Mouse (Mus musculus) neural tube, embryonic 14.5 days (tissue): ENCODE results near the gene Usp4. TPM values are rescaled to one million over a fixed set of nuclear protein-coding genes. Genes with fewer than 3 reads are reported as not detected.

Experiments
- ATAC-seq: fragments of 200-750 bp; cut with Nextera tagmentation; 2 replicates; pipeline ENCODE4 v1.8.0; 2017; ENCODE audit warnings: low read depth, mild to moderate bottlenecking, moderate TSS enrichment, moderate library complexity
- H3K27ac ChIP-seq: fragments of 300-500 bp; sonication (generic); 2 replicates; pipeline ENCODE4 v1.5.1; 2014; ENCODE audit warnings: low read depth, mild to moderate bottlenecking, control low read depth, low read length, moderate library complexity, mixed read lengths
- H3K27me3 ChIP-seq: fragments of 300-500 bp; sonication (generic); 2 replicates; pipeline ENCODE4 v1.6.1; 2014; ENCODE audit warnings: low read length; ENCODE audit not compliant: control insufficient read depth, insufficient read depth
- H3K36me3 ChIP-seq: fragments of 300-500 bp; sonication (generic); 2 replicates; pipeline ENCODE4 v1.6.1; 2014; ENCODE audit warnings: low read length, mixed read lengths; ENCODE audit not compliant: control insufficient read depth, insufficient read depth
- H3K4me1 ChIP-seq: fragments of 300-500 bp; sonication (generic); 2 replicates; pipeline ENCODE4 v1.6.1; 2014; ENCODE audit warnings: low read length; ENCODE audit not compliant: control insufficient read depth, insufficient read depth
- H3K4me2 ChIP-seq: fragments of 300-500 bp; sonication (generic); 2 replicates; pipeline ENCODE4 v1.6.1; 2014; ENCODE audit warnings: mild to moderate bottlenecking, low read depth, low read length, control low read depth
- H3K4me3 ChIP-seq: fragments of 300-500 bp; sonication (generic); 2 replicates; pipeline ENCODE4 v1.5.1; 2014; ENCODE audit warnings: low read depth, low read length, control low read depth, mixed read lengths
- H3K9ac ChIP-seq: fragments of 300-500 bp; sonication (generic); replicated peaks from 2 replicates; pipeline ENCODE4 v1.6.1; 2014; ENCODE audit warnings: low read depth, mild to moderate bottlenecking, control low read depth, low read length, mixed read lengths
- H3K9me3 ChIP-seq: fragments of 300-500 bp; sonication (generic); 2 replicates; pipeline ENCODE4 v1.6.1; 2016; ENCODE audit warnings: low read length; ENCODE audit not compliant: control insufficient read depth
- WGBS: fragments of 180-500 bp; shearing (Covaris S2); extraction: QIAGEN DNeasy Blood & Tissue Kit; methylation state at CpG from one replicate; pipeline ENCODE4 v1.1.7; 2014; 5-methylcytosine and 5-hydroxymethylcytosine counted together
- polyA plus RNA-seq: library from polyadenylated mRNA; unstranded; fragments of >200 nt; fragmentation: Nextera tagmentation; extraction: Ambion mirVana; gene quantifications from 2 replicates; pipeline ENCODE4 v1.2.1, GENCODE M21; 2014

The Usp4 gene
- polyA plus RNA-seq, 1 experiment from 2014 or later: 130 TPM

GRCm38 (mm10) chr9:108428384-108428783 lies 80.7 kb downstream of the Usp4 start, which contains the start of gene Ccdc36:
Gene Ccdc36 (minus strand): TSS chr9:108428484.
- H3K27me3 ChIP-seq: no peaks in the 10 kb centered on the region
- H3K9ac ChIP-seq: no peak within 1 kb of the TSS
- H3K4me3 ChIP-seq: no peak within 1 kb of the TSS
- H3K9me3 ChIP-seq: no peaks in the 10 kb centered on the region
- H3K4me1 ChIP-seq: no peaks in the 10 kb centered on the region
- H3K4me2 ChIP-seq: no peak within 1 kb of the TSS
- H3K27ac ChIP-seq: no peak within 1 kb of the TSS
- H3K36me3 ChIP-seq: no peaks in the 10 kb centered on the region
- no peak for ATAC-seq

DNA sequence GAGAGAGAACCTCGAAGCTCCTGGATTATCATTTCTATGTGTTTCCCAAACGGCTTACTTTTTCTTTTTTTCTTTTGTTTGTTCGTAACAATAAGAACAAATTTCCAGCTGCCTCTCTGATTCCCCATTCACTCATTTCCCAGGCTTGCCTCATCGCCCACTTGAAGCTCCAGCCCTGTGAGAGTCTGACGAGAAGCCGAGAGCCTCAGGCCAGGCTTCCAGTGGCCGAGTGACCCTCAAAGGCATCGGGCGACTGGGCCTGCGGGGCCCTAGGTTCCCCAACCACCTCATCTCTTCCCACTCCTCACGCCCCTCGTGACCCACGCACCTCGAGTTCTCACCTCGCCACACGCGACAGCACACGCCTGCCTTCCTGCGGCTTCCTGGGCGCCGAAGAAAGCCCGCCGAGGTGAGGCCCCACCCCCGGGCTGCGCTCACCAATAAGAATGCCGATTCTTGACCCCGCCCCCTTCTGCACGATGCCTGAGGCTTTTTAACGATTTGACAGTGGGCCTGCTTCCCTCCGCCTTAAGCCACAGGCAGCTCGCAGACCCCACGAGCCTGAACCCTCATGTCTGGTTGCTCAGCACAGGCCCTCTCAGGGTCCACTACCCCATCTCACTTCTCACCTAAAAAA lies 83.9 kb downstream of the Usp4 start:
- H3K36me3 ChIP-seq: no peaks in the 10 kb centered on the region
- no peaks in the 10 kb centered on the region for H3K27me3 ChIP-seq
- no peak overlapping the region for H3K27ac ChIP-seq
- 0 out of 2 replicates have a peak overlapping the region, but pooled peaks have one; percentile 12 for H3K9ac ChIP-seq
- H3K4me1 ChIP-seq: no peaks in the 10 kb centered on the region
- H3K4me2 ChIP-seq: peak overlapping the region; percentile 38
- ATAC-seq: 0 out of 2 replicates have a peak, but pooled peaks have one; percentile 38
- no peaks in the 10 kb centered on the region for H3K9me3 ChIP-seq
- peak overlapping the region; percentile 16; the same call in 1 of the 2 replicates for H3K4me3 ChIP-seq
- 53% methylated on average over 32 of the region's 32 CpGs for WGBS

GRCm38 (mm10) chr9:108436182-108436581 lies 88.5 kb downstream of the Usp4 start, which contains the start of gene BC048562:
Gene BC048562 (plus strand): TSS chr9:108436482.
- no peak within 1 kb of the TSS for H3K4me3 ChIP-seq
- WGBS: 36% methylated on average over 3 of the region's 3 CpGs
- no peaks in the 10 kb centered on the region for H3K4me1 ChIP-seq
- no peaks in the 10 kb centered on the region for H3K36me3 ChIP-seq
- H3K27ac ChIP-seq: no peak within 1 kb of the TSS
- H3K9ac ChIP-seq: no peak within 1 kb of the TSS
- no peak for ATAC-seq
- H3K4me2 ChIP-seq: no peak within 1 kb of the TSS
- no peaks in the 10 kb centered on the region for H3K9me3 ChIP-seq
- H3K27me3 ChIP-seq: no peaks in the 10 kb centered on the region

GRCm38 (mm10) chr9:108439176-108439575 lies 91.5 kb downstream of the Usp4 start:
- no peak for ATAC-seq
- H3K4me2 ChIP-seq: no peak overlapping the region
- H3K27ac ChIP-seq: no peak overlapping the region
- no peak overlapping the region for H3K9ac ChIP-seq
- no peaks in the 10 kb centered on the region for H3K9me3 ChIP-seq
- H3K4me1 ChIP-seq: no peaks in the 10 kb centered on the region
- H3K36me3 ChIP-seq: no peaks in the 10 kb centered on the region
- H3K4me3 ChIP-seq: no peak overlapping the region
- H3K27me3 ChIP-seq: no peaks in the 10 kb centered on the region
- WGBS: 83% methylated on average over 6 of the region's 6 CpGs

DNA sequence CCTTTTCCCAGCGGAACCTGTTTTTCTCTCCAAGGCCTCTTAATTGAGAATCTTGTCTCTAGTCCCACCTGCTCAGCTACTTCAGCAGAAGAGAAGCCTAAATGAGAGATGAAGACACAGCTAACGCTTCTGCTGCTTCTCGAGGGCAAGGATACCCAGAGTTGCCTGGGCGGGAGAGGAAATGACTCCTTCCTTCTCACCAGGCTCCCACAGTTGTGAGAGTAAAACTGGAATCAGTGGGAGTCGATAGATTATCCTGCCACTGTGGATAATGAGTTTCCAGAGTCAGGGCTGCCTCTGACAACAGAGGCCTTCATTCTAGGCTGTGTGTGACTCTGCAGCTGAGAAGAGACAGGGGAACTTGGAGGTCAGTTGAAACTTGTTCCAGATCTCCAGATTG lies 92.8 kb downstream of the Usp4 start:
- no peak overlapping the region for H3K9ac ChIP-seq
- H3K27ac ChIP-seq: no peak overlapping the region
- no peaks in the 10 kb centered on the region for H3K36me3 ChIP-seq
- no peak for ATAC-seq
- no peaks in the 10 kb centered on the region for H3K9me3 ChIP-seq
- WGBS: 80% methylated on average over 5 of the region's 5 CpGs
- H3K27me3 ChIP-seq: no peaks in the 10 kb centered on the region
- H3K4me2 ChIP-seq: no peak overlapping the region
- no peaks in the 10 kb centered on the region for H3K4me1 ChIP-seq
- no peak overlapping the region for H3K4me3 ChIP-seq

DNA sequence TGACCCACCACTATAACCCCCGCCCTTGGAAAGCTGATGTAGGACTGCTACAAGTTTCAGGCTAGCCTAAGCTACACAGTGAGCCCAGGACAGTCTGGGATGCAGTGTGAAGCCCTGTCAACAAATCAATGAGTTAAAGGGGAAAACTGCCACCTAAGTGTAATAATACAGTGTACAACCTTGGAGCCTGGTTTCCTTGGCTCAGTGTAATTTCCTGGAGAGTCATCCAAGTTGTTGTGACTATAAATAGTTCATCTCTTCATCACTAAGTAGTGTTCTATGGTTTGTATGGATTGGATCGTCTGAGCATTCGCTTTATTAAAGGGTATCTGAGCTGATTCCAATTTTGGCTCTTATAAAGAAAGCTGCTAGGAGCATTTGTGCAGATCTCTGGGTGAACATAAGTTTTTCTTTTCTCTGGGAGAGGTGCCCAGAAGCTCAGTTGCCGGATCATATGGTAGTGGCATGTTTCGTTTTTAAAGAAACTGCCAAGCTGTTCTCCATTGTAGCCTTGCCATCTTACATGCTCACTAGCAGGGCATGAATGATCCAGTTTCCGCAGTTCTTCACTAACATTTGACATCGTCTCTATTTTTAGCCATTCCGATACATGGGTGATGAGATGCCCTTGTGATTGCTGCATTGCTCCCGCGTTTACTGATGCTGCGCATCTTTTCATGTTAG lies 93.7 kb downstream of the Usp4 start:
- Histone ChIP-seq H3K27ac (no peak overlapping the region), H3K4me2 (no peak overlapping the region), H3K4me1 (no peaks in the 10 kb centered on the region), H3K27me3 (no peaks in the 10 kb centered on the region), H3K4me3 (no peak overlapping the region), H3K36me3 (no peaks in the 10 kb centered on the region), H3K9ac (no peak overlapping the region), H3K9me3 (no peaks in the 10 kb centered on the region)
- ATAC-seq: no peak
- WGBS: 94% methylated on average over 11 of the region's 11 CpGs

Other genes starting within 250 kb of the Usp4 start
- 16.0 and 17.9 TPM in 2 replicates for gene Bsn, start 157.5 kb upstream of the Usp4 start, polyA plus RNA-seq
- 58.6 and 74.6 TPM in 2 replicates for gene Dag1, start 83.9 kb upstream of the Usp4 start, polyA plus RNA-seq
- gene Nicn1, start 57.4 kb upstream of the Usp4 start, polyA plus RNA-seq: 130 and 165 TPM in 2 replicates
- 24.7 and 27.9 TPM in 2 replicates for gene Amt, start 51.0 kb upstream of the Usp4 start, polyA plus RNA-seq
- gene Rhoa, start 41.7 kb upstream of the Usp4 start, polyA plus RNA-seq: 151 and 173 TPM in 2 replicates
- gene Tcta, start 41.7 kb upstream of the Usp4 start, polyA plus RNA-seq: 55.2 and 60.8 TPM in 2 replicates
- gene Gpx1, start 8.9 kb upstream of the Usp4 start, polyA plus RNA-seq: 463 and 504 TPM in 2 replicates
- gene 1700102P08Rik, start 45.0 kb downstream of the Usp4 start, polyA plus RNA-seq: 2.1 and 2.5 TPM in 2 replicates
- 1.7 and 1.8 TPM in 2 replicates for gene Ccdc36, start 80.6 kb downstream of the Usp4 start, polyA plus RNA-seq
- not detected in 2 replicates for gene BC048562, start 88.6 kb downstream of the Usp4 start, polyA plus RNA-seq
- 50.4 and 55.1 TPM in 2 replicates for gene Ccdc71, start 112.7 kb downstream of the Usp4 start, polyA plus RNA-seq
- 49.8 and 63.3 TPM in 2 replicates for gene Klhdc8b, start 113.7 kb downstream of the Usp4 start, polyA plus RNA-seq
- gene Lamb2, start 131.9 kb downstream of the Usp4 start, polyA plus RNA-seq: 8.3 and 15.3 TPM in 2 replicates
- gene Usp19, start 142.7 kb downstream of the Usp4 start, polyA plus RNA-seq: 66.1 and 73.0 TPM in 2 replicates
- gene Qars, start 159.9 kb downstream of the Usp4 start, polyA plus RNA-seq: 69.3 and 75.6 TPM in 2 replicates
- gene Qrich1, start 169.0 kb downstream of the Usp4 start, polyA plus RNA-seq: 122 and 138 TPM in 2 replicates
- gene Impdh2, start 212.4 kb downstream of the Usp4 start, polyA plus RNA-seq: 105 and 119 TPM in 2 replicates
- 81.7 and 96.8 TPM in 2 replicates for gene Ndufaf3, start 219.6 kb downstream of the Usp4 start, polyA plus RNA-seq
- gene Dalrd3, start 222.0 kb downstream of the Usp4 start, polyA plus RNA-seq: 257 and 258 TPM in 2 replicates
- gene Wdr6, start 230.9 kb downstream of the Usp4 start, polyA plus RNA-seq: 206 and 229 TPM in 2 replicates
- 31.0 and 37.3 TPM in 2 replicates for gene P4htm, start 249.8 kb downstream of the Usp4 start, polyA plus RNA-seq